Mouse (Mus musculus) CH12.LX (cell line): Measurements from ENCODE around the gene Il2ra. TPM values are rescaled to one million over a fixed set of nuclear protein-coding genes. Genes with fewer than 3 reads are reported as not detected.

Source experiments
- DNase-seq: peaks from one replicate; pipeline ENCODE4 v3.0.0-alpha.2; 2013; ENCODE audit errors: extremely low read depth
- H3K27ac ChIP-seq: 2 replicates; pipeline ENCODE4 v1.5.1; 2012; ENCODE audit warnings: low read depth, mild to moderate bottlenecking, control low read depth, moderate library complexity; ENCODE audit not compliant: insufficient read depth
- H3K27me3 ChIP-seq: replicated peaks from 2 replicates; pipeline ENCODE3; 2012; ENCODE audit warnings: inconsistent platforms
- H3K36me3 ChIP-seq, 2 experiments: replicated peaks in 1 of 2; 2 replicates each; pipeline versions ENCODE3 to v1.6.1; 2012; ENCODE audit warnings: inconsistent platforms in 1 of 2, low read length in 1 of 2, mild to moderate bottlenecking in 1 of 2, mixed read lengths in 1 of 2, moderate library complexity in 1 of 2; ENCODE audit not compliant: control insufficient read depth in 1 of 2, insufficient read depth in 1 of 2
- H3K4me1 ChIP-seq, 2 experiments: 2 replicates each; pipeline ENCODE4 v1.6.1; 2012; ENCODE audit warnings: inconsistent platforms in 1 of 2, moderate library complexity in 1 of 2; ENCODE audit not compliant: insufficient read depth in 2 of 2, control insufficient read depth in 1 of 2
- H3K4me2 ChIP-seq: 2 replicates; pipeline ENCODE4 v1.6.1; 2012; ENCODE audit warnings: low read depth, mild to moderate bottlenecking, control low read depth; ENCODE audit not compliant: poor library complexity, insufficient read depth, severe bottlenecking
- H3K4me3 ChIP-seq, 3 experiments: fragments of 150-350 bp in 1 of 3; sonication (generic) in 1 of 3; replicated peaks in 1 of 3; 2 replicates each; pipeline versions ENCODE3 to v1.5.1; 2011 to 2012; ENCODE audit warnings: low read depth in 2 of 3, low read length in 2 of 3, mild to moderate bottlenecking in 2 of 3, moderate library complexity in 2 of 3, control low read depth in 1 of 3, improper control_type of control experiment in 1 of 3, inconsistent platforms in 1 of 3, mixed read lengths in 1 of 3; ENCODE audit not compliant: poor library complexity in 1 of 3
- H3K79me2 ChIP-seq: replicated peaks from 2 replicates; pipeline ENCODE4 v1.6.1; 2012; ENCODE audit warnings: mild to moderate bottlenecking, moderate library complexity; ENCODE audit not compliant: control insufficient read depth, poor library complexity, insufficient read depth, severe bottlenecking; ENCODE audit errors: extremely low read depth
- H3K9ac ChIP-seq: 2 replicates; pipeline ENCODE4 v1.6.1; 2012; ENCODE audit warnings: low read depth, mild to moderate bottlenecking, control low read depth, moderate library complexity; ENCODE audit not compliant: insufficient read depth
- H3K9me3 ChIP-seq: replicated peaks from 2 replicates; pipeline ENCODE3; 2012; ENCODE audit warnings: low read length, inconsistent platforms, mixed read lengths
- BHLHE40 ChIP-seq: IDR thresholded peaks from 2 replicates; pipeline ENCODE4 v1.6.1; 2011; ENCODE audit warnings: mild to moderate bottlenecking, low read depth, low read length, improper control_type of control experiment
- CHD1 ChIP-seq: IDR thresholded peaks from 2 replicates; pipeline ENCODE4 v1.6.1; 2012; ENCODE audit warnings: low read depth, low read length, improper control_type of control experiment, inconsistent platforms
- CHD2 ChIP-seq: IDR thresholded peaks from 2 replicates; pipeline ENCODE4 v1.6.1; 2011; ENCODE audit warnings: low read length, improper control_type of control experiment
- CTCF ChIP-seq, 2 experiments: IDR thresholded peaks in 1 of 2; conservative IDR thresholded peaks in 1 of 2; 2 replicates each; pipeline ENCODE4 v1.5.1; 2011 to 2012; ENCODE audit warnings: low read depth in 2 of 2, low read length in 2 of 2, improper control_type of control experiment in 1 of 2, inconsistent platforms in 1 of 2, mild to moderate bottlenecking in 1 of 2, moderate library complexity in 1 of 2
- E2F4 ChIP-seq: IDR thresholded peaks from 2 replicates; pipeline ENCODE4 v1.6.1; 2011; ENCODE audit warnings: low read depth, low read length, improper control_type of control experiment; ENCODE audit not compliant: insufficient replicate concordance
- ELF1 ChIP-seq: IDR thresholded peaks from 2 replicates; pipeline ENCODE4 v1.6.1; 2014; ENCODE audit warnings: low read depth, mild to moderate bottlenecking, inconsistent platforms, low read length, improper control_type of control experiment
- EP300 ChIP-seq: IDR thresholded peaks from 2 replicates; pipeline ENCODE4 v1.6.1; 2011; ENCODE audit warnings: low read length, improper control_type of control experiment
- ETS1 ChIP-seq: conservative IDR thresholded peaks from 2 replicates; pipeline ENCODE4 v1.6.1; 2012; ENCODE audit warnings: low read depth, mild to moderate bottlenecking, inconsistent platforms, low read length, improper control_type of control experiment, moderate library complexity
- GABPA ChIP-seq: IDR thresholded peaks from 2 replicates; pipeline ENCODE4 v1.6.1; 2012; ENCODE audit warnings: low read depth, low read length, improper control_type of control experiment, inconsistent platforms; ENCODE audit not compliant: insufficient replicate concordance
- HCFC1 ChIP-seq: IDR thresholded peaks from 2 replicates; pipeline ENCODE4 v1.6.1; 2012; ENCODE audit warnings: low read depth, mild to moderate bottlenecking, inconsistent platforms, low read length, improper control_type of control experiment
- IRF4 ChIP-seq: IDR thresholded peaks from 2 replicates; pipeline ENCODE4 v1.6.1; 2014; ENCODE audit warnings: low read depth, mild to moderate bottlenecking, inconsistent platforms, low read length, improper control_type of control experiment
- JUN ChIP-seq: IDR thresholded peaks from 2 replicates; pipeline ENCODE4 v1.6.1; 2011; ENCODE audit warnings: low read depth, mild to moderate bottlenecking, low read length, improper control_type of control experiment, moderate library complexity; ENCODE audit not compliant: insufficient read depth
- JUND ChIP-seq: conservative IDR thresholded peaks from 2 replicates; pipeline ENCODE4 v1.6.1; 2011; ENCODE audit warnings: low read depth, low read length, improper control_type of control experiment
- KAT2A ChIP-seq: IDR thresholded peaks from 2 replicates; pipeline ENCODE4 v1.6.1; 2012; ENCODE audit warnings: low read length, improper control_type of control experiment, inconsistent platforms; ENCODE audit not compliant: insufficient replicate concordance
- MAFK ChIP-seq: IDR thresholded peaks from 2 replicates; pipeline ENCODE4 v1.6.1; 2011; ENCODE audit warnings: low read length, improper control_type of control experiment; ENCODE audit not compliant: insufficient replicate concordance
- MAX ChIP-seq: IDR thresholded peaks from 2 replicates; pipeline ENCODE4 v1.6.1; 2011; ENCODE audit warnings: low read length, improper control_type of control experiment
- MAZ ChIP-seq: IDR thresholded peaks from 2 replicates; pipeline ENCODE4 v1.6.1; 2012; ENCODE audit warnings: low read depth, mild to moderate bottlenecking, inconsistent platforms, low read length, improper control_type of control experiment, moderate library complexity
- MEF2A ChIP-seq: IDR thresholded peaks from 2 replicates; pipeline ENCODE4 v1.6.1; 2014; ENCODE audit warnings: low read depth, mild to moderate bottlenecking, inconsistent platforms, low read length, improper control_type of control experiment, borderline replicate concordance
- MXI1 ChIP-seq: IDR thresholded peaks from 2 replicates; pipeline ENCODE4 v1.6.1; 2011; ENCODE audit warnings: mild to moderate bottlenecking, low read depth, low read length, improper control_type of control experiment
- MYC ChIP-seq: IDR thresholded peaks from 2 replicates; pipeline ENCODE4 v1.6.1; 2011; ENCODE audit warnings: low read depth, mild to moderate bottlenecking, improper control_type of control experiment, low read length
- NELFE ChIP-seq: IDR thresholded peaks from 2 replicates; pipeline ENCODE4 v1.6.1; 2011; ENCODE audit warnings: low read depth, low read length, improper control_type of control experiment
- NRF1 ChIP-seq: IDR thresholded peaks from 2 replicates; pipeline ENCODE4 v1.6.1; 2014; ENCODE audit warnings: low read depth, mild to moderate bottlenecking, inconsistent platforms, low read length, improper control_type of control experiment, moderate library complexity
- PAX5 ChIP-seq: IDR thresholded peaks from 2 replicates; pipeline ENCODE4 v1.6.1; 2012; ENCODE audit warnings: low read length, inconsistent platforms, mixed read lengths
- POLR2A ChIP-seq: IDR thresholded peaks from 2 replicates; pipeline ENCODE4 v1.6.1; 2011; ENCODE audit warnings: low read depth, mild to moderate bottlenecking, improper control_type of control experiment, low read length
- POLR2AphosphoS2 ChIP-seq: IDR thresholded peaks from 2 replicates; pipeline ENCODE4 v1.6.1; 2011; ENCODE audit warnings: low read depth, low read length, improper control_type of control experiment
- RAD21 ChIP-seq: IDR thresholded peaks from 2 replicates; pipeline ENCODE4 v1.6.1; 2011; ENCODE audit warnings: low read depth, mild to moderate bottlenecking, low read length, improper control_type of control experiment, moderate library complexity
- RCOR1 ChIP-seq: conservative IDR thresholded peaks from 2 replicates; pipeline ENCODE4 v1.6.1; 2012; ENCODE audit warnings: low read depth, mild to moderate bottlenecking, inconsistent platforms, low read length, improper control_type of control experiment
- SIN3A ChIP-seq: IDR thresholded peaks from 2 replicates; pipeline ENCODE4 v1.6.1; 2012; ENCODE audit warnings: low read length, improper control_type of control experiment, inconsistent platforms
- SMC3 ChIP-seq: IDR thresholded peaks from 2 replicates; pipeline ENCODE4 v1.6.1; 2011; ENCODE audit warnings: low read depth, low read length, improper control_type of control experiment
- TBP ChIP-seq: conservative IDR thresholded peaks from 2 replicates; pipeline ENCODE4 v1.6.1; 2011; ENCODE audit warnings: low read depth, low read length, improper control_type of control experiment
- TCF12 ChIP-seq: IDR thresholded peaks from 2 replicates; pipeline ENCODE4 v1.6.1; 2014; ENCODE audit warnings: low read depth, mild to moderate bottlenecking, inconsistent platforms, low read length, improper control_type of control experiment
- UBTF ChIP-seq: IDR thresholded peaks from 2 replicates; pipeline ENCODE4 v1.6.1; 2012; ENCODE audit warnings: low read depth, mild to moderate bottlenecking, inconsistent platforms, low read length, improper control_type of control experiment, moderate library complexity
- USF1 ChIP-seq: IDR thresholded peaks from 2 replicates; pipeline ENCODE4 v1.6.1; 2014; ENCODE audit warnings: low read depth, mild to moderate bottlenecking, inconsistent platforms, low read length, improper control_type of control experiment
- USF2 ChIP-seq: conservative IDR thresholded peaks from 2 replicates; pipeline ENCODE4 v1.6.1; 2011; ENCODE audit warnings: low read depth, low read length, improper control_type of control experiment
- ZC3H11A ChIP-seq: IDR thresholded peaks from 2 replicates; pipeline ENCODE4 v1.6.1; 2012; ENCODE audit warnings: low read depth, mild to moderate bottlenecking, inconsistent platforms, low read length, improper control_type of control experiment
- ZKSCAN1 ChIP-seq: IDR thresholded peaks from 2 replicates; pipeline ENCODE4 v1.6.1; 2012; ENCODE audit warnings: low read depth, inconsistent platforms, low read length, improper control_type of control experiment, borderline replicate concordance
- ZMIZ1 ChIP-seq: IDR thresholded peaks from 2 replicates; pipeline ENCODE4 v1.6.1; 2012; ENCODE audit warnings: low read depth, mild to moderate bottlenecking, inconsistent platforms, low read length, improper control_type of control experiment
- ZNF384 ChIP-seq: IDR thresholded peaks from 2 replicates; pipeline ENCODE4 v1.6.1; 2012; ENCODE audit warnings: low read depth, low read length, improper control_type of control experiment, inconsistent platforms
- dilution Hi-C: fragments of 300-500 bp; cut with MboI; formaldehyde crosslinking; loops from 2 replicates; pipeline ENCODE4 v1.14.3; 2020; ENCODE audit warnings: low sequenced_read_pairs; ENCODE audit not compliant: extremely low pct_unique_long_range_greater_than_20kb, extremely low pct_ligation_motif_present
- in situ Hi-C: fragments of 300-500 bp; cut with MboI; formaldehyde crosslinking; loops from 3 replicates; pipeline ENCODE4 v1.14.3; 2019; ENCODE audit warnings: low sequenced_read_pairs, low pct_ligation_motif_present, low pct_unique_long_range_greater_than_20kb, mixed read lengths
- polyA plus RNA-seq: library from polyadenylated mRNA; unstranded; fragments of >175 nt; gene quantifications from 2 replicates; pipeline ENCODE4 v1.2.1, GENCODE M21; 2012; ENCODE audit warnings: low read depth; ENCODE audit not compliant: insufficient read length
- total RNA-seq, 2 experiments: library from RNA; depleted of rRNA; stranded (reverse); fragments of 300-350 nt in 1 of 2; fragments of >200 nt in 1 of 2; gene quantifications; 2 replicates each; pipeline ENCODE4 v1.2.3; 2012 to 2014

Il2ra gene
- total and polyA plus RNA-seq, 3 experiments = 6.0 to 8.8 (median 6.3) TPM

GRCm38 (mm10) chr2:11644057-11644456 lies 1.4 kb downstream of the Il2ra start:
- Histone ChIP-seq H3K4me1 (peaks cover 19 to 77% of the 10 kb centered on the region in 2 experiments), H3K79me2 (peaks cover 20% of the 10 kb centered on the region), H3K4me2 (peak overlapping the region; percentile 55), H3K9ac (peak overlapping the region; percentile 56), H3K27me3 (no peaks in the 10 kb centered on the region), H3K27ac (no peak overlapping the region; the same call in 1 of the 2 replicates), H3K9me3 (no peaks in the 10 kb centered on the region), H3K36me3 (peaks cover 4 to 7% of the 10 kb centered on the region in 2 experiments), H3K4me3 (peak overlapping the region; percentile 28 to 46 (median 43))
- TF ChIP-seq POLR2A (peak; percentile 21; the same call in 1 of the 2 replicates), GABPA (no peak), CHD2 (no peak), SMC3 (no peak), ZNF384 (no peak), ZC3H11A (no peak), MAZ (peak; percentile 52; the same call in 1 of the 2 replicates), RCOR1 (no peak), JUN (no peak), USF2 (no peak), MYC (no peak; the same call in 1 of the 2 replicates), MAX (no peak), USF1 (no peak), MEF2A (0 out of 2 replicates have a peak, but pooled peaks have one; percentile 8), RAD21 (no peak), TBP (no peak), ELF1 (no peak), PAX5 (no peak), CTCF (conservative IDR thresholded peaks at IDR 0.05 in 1 of 2, IDR thresholded peaks at IDR 0.05 in 1 of 2; ENCODE audit: low read depth in 2 of 2, low read length in 2 of 2) (no peak), HCFC1 (no peak), MXI1 (no peak), NELFE (no peak), IRF4 (peak; percentile 43), SIN3A (no peak), MAFK (no peak), ZMIZ1 (no peak), JUND (no peak), E2F4 (no peak), KAT2A (no peak), CHD1 (peak; percentile 78; the same call in 1 of the 2 replicates), BHLHE40 (no peak), TCF12 (peak; percentile 48; the same call in 1 of the 2 replicates), EP300 (0 out of 2 replicates have a peak, but pooled peaks have one; percentile 35), UBTF (no peak), NRF1 (no peak), POLR2AphosphoS2 (no peak), ZKSCAN1 (no peak), ETS1 (no peak)
- in situ Hi-C loops = loop anchor here (5.0 kb wide), 1 partner anchor 37 kb away; no protein-coding TSS in a partner anchor
- dilution Hi-C loops = no loop called here
- no peak for DNase-seq
